Mouse (Mus musculus) adrenal gland, postnatal 36 days (tissue): ENCODE measurements at regions not wholly inside any gene's neighbourhood (a gene's known extent, or its start where the extent isn't known, plus 50 kb on each side); places are given as distances from the start of the nearest gene placed in this dataset.

Experiments used
- DNase-seq, 2 experiments: peaks; one replicate each; pipeline ENCODE4 v3.0.0; 2021; ENCODE audit warnings: mixed read lengths in 1 of 2

GRCm38 (mm10) chr3:81279266-81279665 lies 243.1 kb downstream of the Pdgfc start:
- no peak for DNase-seq

- peak in 1 of 2 experiments; percentile 7 for DNase-seq
These were observed 253.5 kb downstream of the Pdgfc start for GRCm38 (mm10) chr3:81289762-81290161.

GRCm38 (mm10) chr3:81292404-81292803 lies 256.2 kb downstream of the Pdgfc start:
- DNase-seq = no peak

GRCm38 (mm10) chr3:81293186-81293819 lies 257.1 kb downstream of the Pdgfc start:
- peak in 1 of 2 experiments; percentile 3 for DNase-seq

- DNase-seq = no peak
These were observed 268.0 kb downstream of the Pdgfc start for GRCm38 (mm10) chr3:81304017-81304791.

- no peak for DNase-seq
These were observed 269.4 kb downstream of the Pdgfc start for GRCm38 (mm10) chr3:81305412-81306165.

- DNase-seq = no peak
These were observed 290.6 kb downstream of the Pdgfc start for GRCm38 (mm10) chr3:81326866-81327265.

GRCm38 (mm10) chr3:81351739-81352138 lies 315.5 kb downstream of the Pdgfc start:
- no peak for DNase-seq

GRCm38 (mm10) chr3:81367918-81368317 lies 331.7 kb downstream of the Pdgfc start:
- no peak for DNase-seq

GRCm38 (mm10) chr3:81368642-81369041 lies 332.4 kb downstream of the Pdgfc start:
- DNase-seq = no peak

- DNase-seq = no peak
These were observed 333.5 kb downstream of the Pdgfc start for GRCm38 (mm10) chr3:81369742-81370141.

GRCm38 (mm10) chr3:81375990-81376389 lies 339.8 kb downstream of the Pdgfc start:
- DNase-seq = no peak

GRCm38 (mm10) chr3:81377466-81377865 lies 341.2 kb downstream of the Pdgfc start:
- no peak for DNase-seq

GRCm38 (mm10) chr3:81379362-81379761 lies 343.1 kb downstream of the Pdgfc start:
- no peak for DNase-seq

- DNase-seq = peak in 1 of 2 experiments; percentile 5
These were observed 350.7 kb downstream of the Pdgfc start for GRCm38 (mm10) chr3:81386931-81387330.

GRCm38 (mm10) chr3:81387634-81388033 lies 351.4 kb downstream of the Pdgfc start:
- DNase-seq = no peak

- DNase-seq = no peak
These were observed 361.0 kb downstream of the Pdgfc start for GRCm38 (mm10) chr3:81397212-81397611.

- DNase-seq = no peak
These were observed 364.8 kb downstream of the Pdgfc start for GRCm38 (mm10) chr3:81401028-81401427.

GRCm38 (mm10) chr3:81408914-81409313 lies 372.7 kb downstream of the Pdgfc start:
- DNase-seq = no peak

- no peak for DNase-seq
These were observed 385.7 kb downstream of the Pdgfc start for GRCm38 (mm10) chr3:81421875-81422274.

GRCm38 (mm10) chr3:81426765-81427164 lies 390.5 kb downstream of the Pdgfc start:
- DNase-seq = peak; percentile 32 to 44
